Mouse (Mus musculus) G1E (cell line): ENCODE results near the gene Kat7. TPM values are rescaled to one million over a fixed set of nuclear protein-coding genes. Genes with fewer than 3 reads are reported as not detected.

ENCODE experiments used
- ATAC-seq: 2 replicates; pipeline ENCODE4 v1.8.0; 2016; ENCODE audit warnings: mild to moderate bottlenecking; ENCODE audit not compliant: insufficient number of reproducible peaks, poor library complexity, low FRiP score, severe bottlenecking; ENCODE audit errors: extremely low read depth
- DNase-seq: peaks from one replicate; pipeline ENCODE4 v3.0.0; 2012; ENCODE audit warnings: low spot score
- H3K27me3 ChIP-seq: 2 replicates; pipeline ENCODE4 v1.6.1; 2012; ENCODE audit warnings: mild to moderate bottlenecking, low read length, inconsistent platforms; ENCODE audit not compliant: insufficient read depth
- H3K36me3 ChIP-seq: replicated peaks from 2 replicates; pipeline ENCODE3; 2012; ENCODE audit warnings: mild to moderate bottlenecking, inconsistent platforms
- H3K4me1 ChIP-seq: 2 replicates; pipeline ENCODE4 v1.6.1; 2012; ENCODE audit warnings: low read depth, low read length, inconsistent platforms, mixed read lengths; ENCODE audit not compliant: insufficient read depth
- H3K4me3 ChIP-seq: 2 replicates; pipeline ENCODE4 v1.5.1; 2012; ENCODE audit warnings: low read depth, mild to moderate bottlenecking, inconsistent platforms, low read length, moderate library complexity, mixed read lengths
- H3K9me3 ChIP-seq: replicated peaks from 2 replicates; pipeline ENCODE4 v1.6.1; 2012; ENCODE audit warnings: inconsistent platforms
- CTCF ChIP-seq: IDR thresholded peaks from 2 replicates; pipeline ENCODE4 v1.5.1; 2012; ENCODE audit warnings: low read depth, low read length, inconsistent platforms, mixed read lengths
- GATA1 ChIP-seq: IDR thresholded peaks from 2 replicates; pipeline ENCODE4 v1.6.1; 2012; ENCODE audit warnings: borderline replicate concordance, low read length, inconsistent platforms, mixed read lengths
- GATA2 ChIP-seq: IDR thresholded peaks from 2 replicates; pipeline ENCODE4 v1.6.1; 2012; ENCODE audit warnings: low read depth, low read length, inconsistent platforms, borderline replicate concordance
- POLR2AphosphoS5 ChIP-seq: IDR thresholded peaks from 2 replicates; pipeline ENCODE4 v1.6.1; 2012; ENCODE audit warnings: low read depth, low read length, inconsistent platforms; ENCODE audit not compliant: insufficient replicate concordance
- TAL1 ChIP-seq: conservative IDR thresholded peaks from 2 replicates; pipeline ENCODE4 v1.6.1; 2012; ENCODE audit warnings: low read depth, low read length, inconsistent platforms, mixed read lengths
- polyA plus RNA-seq: library from polyadenylated mRNA; stranded (reverse); fragments of >175 nt; gene quantifications from 2 replicates; pipeline ENCODE4 v1.2.3, GENCODE M21; 2012
- total RNA-seq, 2 experiments: library from RNA; stranded (forward) in 1 of 2; stranded (reverse) in 1 of 2; fragments of 200-1000 nt in 1 of 2; fragments of >200 nt in 1 of 2; fragmentation: Nextera tagmentation in 1 of 2; gene quantifications; 2 replicates each; pipeline ENCODE4 v1.2.3; 2014 to 2017

Kat7 gene
- total and polyA plus RNA-seq, 3 experiments: 33.6 to 144 (median 66.5) TPM

DNA sequence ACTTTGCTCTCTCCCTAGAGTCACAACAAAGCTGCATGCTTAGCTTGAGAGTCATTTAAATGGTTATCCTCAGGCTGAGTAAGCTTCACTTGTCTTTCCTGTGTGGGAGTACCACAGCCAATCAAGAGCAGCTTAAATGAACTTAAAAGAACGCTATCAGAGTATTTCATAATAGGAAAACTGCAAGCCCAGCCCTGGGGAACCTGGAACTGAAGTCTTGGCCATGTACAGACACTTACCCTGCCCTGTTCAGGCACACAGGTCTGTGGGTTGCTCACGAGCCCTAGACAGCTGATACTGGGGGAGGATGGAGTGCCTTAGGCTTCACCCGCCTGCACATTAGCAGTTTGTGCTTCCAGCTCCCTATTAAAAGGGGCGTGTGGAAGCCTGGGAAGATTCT, 33.1 kb upstream of the Kat7 start:
- H3K27me3 ChIP-seq: no peaks in the 10 kb centered on the region
- no peak overlapping the region for H3K4me3 ChIP-seq
- TF ChIP-seq GATA2 (no peak), TAL1 (no peak), POLR2AphosphoS5 (no peak), CTCF (no peak), GATA1 (no peak)
- peaks cover 79% of the 10 kb centered on the region for H3K36me3 ChIP-seq
- H3K4me1 ChIP-seq: peaks cover 82% of the 10 kb centered on the region
- no peak for DNase-seq
- no peaks in the 10 kb centered on the region for H3K9me3 ChIP-seq
- no peak for ATAC-seq

GRCm38 (mm10) chr11:95340664-95341063, 30.6 kb upstream of the Kat7 start:
- peaks cover 57% of the 10 kb centered on the region for H3K36me3 ChIP-seq
- H3K4me3 ChIP-seq: peak overlapping the region; percentile 90; the same call in 1 of the 2 replicates

DNA sequence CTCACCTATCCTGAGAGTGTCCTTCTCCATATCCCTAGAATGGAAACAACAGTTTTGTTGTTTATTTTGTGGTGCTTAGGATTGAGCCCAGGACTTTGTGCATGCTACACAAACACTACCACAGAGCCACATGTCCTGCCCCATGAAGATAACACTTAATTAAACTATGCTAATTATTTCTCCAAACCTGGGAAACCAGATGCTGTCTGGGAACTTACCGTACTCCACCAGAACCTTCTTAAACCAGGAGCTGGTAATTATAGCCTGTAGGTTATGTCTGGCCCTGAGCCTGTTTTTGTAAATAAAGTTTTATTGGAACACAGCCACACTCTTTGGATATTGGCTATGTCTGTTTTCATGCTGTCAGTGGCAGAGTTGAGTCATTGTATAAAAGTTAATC, 30.2 kb upstream of the Kat7 start:
- Histone ChIP-seq H3K4me1 (peaks cover 90% of the 10 kb centered on the region), H3K36me3 (peaks cover 53% of the 10 kb centered on the region), H3K4me3 (peak overlapping the region; percentile 90; the same call in 1 of the 2 replicates), H3K9me3 (no peaks in the 10 kb centered on the region), H3K27me3 (no peaks in the 10 kb centered on the region)
- ATAC-seq (no peak), DNase-seq (no peak)
- TF ChIP-seq GATA1: no peak
- TF ChIP-seq POLR2AphosphoS5: no peak
- no peak for TF ChIP-seq GATA2
- TF ChIP-seq CTCF: no peak
- no peak for TF ChIP-seq TAL1

More at GRCm38 (mm10) chr11:95340664-95341063, 30.6 kb upstream of the Kat7 start:
- DNase-seq: no peak
- TF ChIP-seq CTCF: no peak
- no peak for TF ChIP-seq POLR2AphosphoS5
- TF ChIP-seq GATA1: no peak
- no peak for TF ChIP-seq TAL1
- no peak for TF ChIP-seq GATA2
- H3K9me3 ChIP-seq: no peaks in the 10 kb centered on the region
- H3K4me1 ChIP-seq: peaks cover 91% of the 10 kb centered on the region
- no peaks in the 10 kb centered on the region for H3K27me3 ChIP-seq
- ATAC-seq: no peak

- ATAC-seq (peak; percentile 64), DNase-seq (peak; percentile 50)
- Histone ChIP-seq H3K4me3 (peak overlapping the region; percentile 90), H3K27me3 (no peaks in the 10 kb centered on the region), H3K36me3 (peaks cover 46% of the 10 kb centered on the region), H3K4me1 (peaks cover 90% of the 10 kb centered on the region), H3K9me3 (no peaks in the 10 kb centered on the region)
- no peak for TF ChIP-seq GATA2
- TF ChIP-seq POLR2AphosphoS5: no peak
- TF ChIP-seq TAL1: peak; percentile 91
Observed at GRCm38 (mm10) chr11:95339471-95340021, 29.5 kb upstream of the Kat7 start.

DNA sequence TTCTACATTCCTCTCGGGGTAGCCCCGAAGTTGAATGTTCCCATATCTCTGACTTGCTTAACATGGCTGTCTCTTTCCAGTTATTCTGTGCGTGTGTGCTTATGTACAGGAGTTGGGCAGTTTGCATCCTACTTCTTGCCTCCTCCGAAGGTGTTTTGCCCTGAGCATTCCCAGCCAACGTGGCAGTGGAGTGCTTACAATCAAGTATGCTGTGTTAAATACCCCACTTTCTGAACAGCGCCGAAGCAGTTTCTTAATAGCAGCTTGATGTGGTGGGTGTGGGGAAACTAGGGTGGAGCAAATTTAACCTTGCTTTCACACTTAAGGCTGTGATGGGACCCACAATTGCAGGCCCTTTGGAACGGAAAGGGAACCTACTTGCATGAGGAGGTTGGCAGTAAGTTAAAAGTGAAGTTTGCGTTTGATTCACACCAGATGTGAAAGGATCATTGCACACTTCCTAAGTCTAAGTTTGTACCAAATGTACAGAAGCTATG, 27.8 kb upstream of the Kat7 start:
- Histone ChIP-seq H3K4me3 (peak overlapping the region; percentile 90), H3K9me3 (no peaks in the 10 kb centered on the region), H3K36me3 (peaks cover 30% of the 10 kb centered on the region), H3K4me1 (peaks cover 89% of the 10 kb centered on the region), H3K27me3 (no peaks in the 10 kb centered on the region)
- no peak for DNase-seq
- ATAC-seq: no peak
- TF ChIP-seq CTCF (no peak), GATA2 (no peak), TAL1 (no peak), GATA1 (no peak), POLR2AphosphoS5 (no peak)

DNA sequence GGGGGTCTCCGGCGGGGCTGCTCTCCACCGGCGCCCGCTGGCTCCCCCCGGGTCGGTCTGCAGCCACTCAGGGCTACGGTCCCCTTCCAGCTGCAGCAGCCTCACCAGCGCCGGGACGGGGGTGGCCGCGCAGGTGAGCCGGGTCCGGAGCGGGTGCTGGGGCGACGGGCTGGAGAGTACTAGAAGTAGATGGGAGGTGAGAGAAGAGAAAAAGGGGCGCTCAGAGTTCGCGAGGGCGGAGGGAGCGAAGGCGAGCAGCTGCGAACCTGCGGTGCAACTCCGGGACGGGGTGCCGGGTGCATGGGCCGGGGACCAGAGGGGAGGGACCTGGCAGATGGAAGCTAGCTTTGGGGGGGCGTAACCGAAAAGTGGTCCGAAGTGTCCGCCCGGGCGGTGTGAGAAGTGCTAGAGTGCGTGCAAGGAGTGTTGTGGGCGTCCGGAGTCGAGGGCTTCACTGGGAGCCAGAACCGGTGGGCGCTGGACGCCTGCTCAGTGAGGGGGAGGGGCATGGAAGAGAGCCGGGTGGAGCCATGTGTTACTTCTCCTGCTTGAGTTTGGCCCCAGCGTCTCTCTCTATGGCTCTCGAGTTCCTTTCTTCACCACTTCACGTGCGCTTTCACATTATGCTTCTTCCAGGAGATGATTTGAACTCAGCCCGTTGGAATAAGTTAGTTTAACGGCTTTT, 27.2 kb upstream of the Kat7 start:
- TF ChIP-seq TAL1: no peak
- TF ChIP-seq CTCF: no peak
- TF ChIP-seq GATA2: no peak
- no peak for TF ChIP-seq GATA1
- no peak for TF ChIP-seq POLR2AphosphoS5
- peak overlapping the region; percentile 90 for H3K4me3 ChIP-seq
- H3K4me1 ChIP-seq: peaks cover 83% of the 10 kb centered on the region
- no peaks in the 10 kb centered on the region for H3K27me3 ChIP-seq
- H3K36me3 ChIP-seq: peaks cover 24% of the 10 kb centered on the region
- DNase-seq (peak; percentile 46), ATAC-seq (no peak)
- no peaks in the 10 kb centered on the region for H3K9me3 ChIP-seq
